Mouse (Mus musculus) G1E-ER4 (cell line): Measurements from ENCODE around the gene Myadm. TPM values are rescaled to one million over a fixed set of nuclear protein-coding genes. Genes with fewer than 3 reads are reported as not detected.

ENCODE experiments used
- GATA1 ChIP-seq: IDR thresholded peaks from one replicate; pipeline ENCODE4 v1.8.0; 2012; ENCODE audit warnings: low read length, inconsistent platforms
- polyA plus RNA-seq: library from polyadenylated mRNA; stranded (reverse); fragments of >175 nt; gene quantifications from 2 replicates; pipeline ENCODE4 v1.2.3, GENCODE M21; 2012

Myadm gene
- polyA plus RNA-seq, 1 experiment, result 0.01 TPM

GRCm38 (mm10) chr7:3303276-3303781, 14.4 kb downstream of the Myadm start:
- TF ChIP-seq GATA1, result no peak

- TF ChIP-seq GATA1, result no peak
Observed at GRCm38 (mm10) chr7:3303789-3304188, 14.9 kb downstream of the Myadm start.

GRCm38 (mm10) chr7:3304298-3304697, 15.4 kb downstream of the Myadm start:
- TF ChIP-seq GATA1, result no peak

GRCm38 (mm10) chr7:3306400-3306799, 17.5 kb downstream of the Myadm start:
- TF ChIP-seq GATA1, result no peak

GRCm38 (mm10) chr7:3308646-3309045, 19.8 kb downstream of the Myadm start:
- TF ChIP-seq GATA1, result no peak

- TF ChIP-seq GATA1, result no peak
Observed at GRCm38 (mm10) chr7:3310233-3310632, 21.4 kb downstream of the Myadm start.

- no peak for TF ChIP-seq GATA1
Observed at GRCm38 (mm10) chr7:3313571-3313970, 24.7 kb downstream of the Myadm start.

GRCm38 (mm10) chr7:3314121-3314520, 25.2 kb downstream of the Myadm start:
- TF ChIP-seq GATA1, result no peak

- TF ChIP-seq GATA1, result no peak
Observed at GRCm38 (mm10) chr7:3317704-3318103, 28.8 kb downstream of the Myadm start.

- no peak for TF ChIP-seq GATA1
Observed at GRCm38 (mm10) chr7:3320856-3321255, 32.0 kb downstream of the Myadm start.

GRCm38 (mm10) chr7:3323826-3324225, 34.9 kb downstream of the Myadm start:
- TF ChIP-seq GATA1, result no peak

GRCm38 (mm10) chr7:3327961-3328360, 39.1 kb downstream of the Myadm start:
- TF ChIP-seq GATA1, result no peak

GRCm38 (mm10) chr7:3329776-3330546, 41.1 kb downstream of the Myadm start:
- no peak for TF ChIP-seq GATA1

GRCm38 (mm10) chr7:3331171-3331570, 42.3 kb downstream of the Myadm start:
- TF ChIP-seq GATA1, result no peak

- no peak for TF ChIP-seq GATA1
Observed at GRCm38 (mm10) chr7:3331581-3332223, 42.8 kb downstream of the Myadm start.

- no peak for TF ChIP-seq GATA1
Observed at GRCm38 (mm10) chr7:3332224-3332615, 43.3 kb downstream of the Myadm start.

GRCm38 (mm10) chr7:3332619-3333521, 44.0 kb downstream of the Myadm start, which contains the start of gene Cacng7:
Gene Cacng7 (plus strand): TSS chr7:3332955.
- TF ChIP-seq GATA1, result no peak
